Mouse (Mus musculus): ENCODE measurements around the gene Fam178b.

Fam178b gene

GRCm38 (mm10) chr1:36630053-36630739, 52.8 kb downstream of the Fam178b start:
- peak in 1 of 2 experiments; percentile 36 for DNase-seq (ENCODE audit: inconsistent age in 2 of 2, low spot score in 1 of 2)

DNA sequence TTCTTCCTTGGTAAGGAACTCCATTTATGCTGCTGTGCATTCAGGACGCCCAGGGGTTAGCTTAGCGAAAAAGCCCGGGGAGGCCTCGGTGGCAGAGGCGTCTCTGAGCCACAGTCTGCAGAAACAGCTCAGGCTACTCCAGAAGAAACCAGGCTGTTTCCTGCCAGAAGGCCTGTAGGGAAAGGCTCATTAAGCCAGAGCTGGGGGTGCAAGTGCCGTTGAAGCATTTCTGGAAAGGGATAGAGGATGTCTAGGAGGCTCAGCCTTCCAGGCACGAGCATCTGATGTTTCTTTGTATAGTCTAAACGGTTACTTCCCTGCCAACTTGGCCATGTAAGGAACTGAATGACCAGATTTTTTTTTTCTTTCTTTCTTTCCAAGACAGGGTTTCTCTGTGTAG, 54.4 kb downstream of the Fam178b start:
- peak in 1 of 2 experiments; percentile 22 for DNase-seq (ENCODE audit: inconsistent age in 2 of 2, low spot score in 1 of 2)

DNA sequence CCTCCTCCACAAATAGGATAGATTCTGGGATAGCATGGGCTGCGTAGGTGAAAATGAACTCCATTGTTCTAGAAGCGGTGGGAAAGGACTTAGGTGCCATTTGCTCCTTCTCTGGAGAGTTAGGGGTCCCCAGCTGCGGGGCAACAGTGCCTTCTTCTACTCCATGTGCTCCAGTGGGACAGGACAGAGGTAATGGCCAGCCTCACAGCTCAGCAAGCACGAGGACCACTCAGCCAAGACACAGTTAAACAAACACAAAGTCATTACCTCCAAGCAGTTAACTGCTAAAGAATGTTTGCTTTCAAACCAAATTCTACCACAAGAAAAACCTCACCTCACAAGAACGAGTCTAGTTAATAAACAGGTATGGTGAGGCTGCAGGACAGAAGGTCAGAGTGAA, 57.5 kb downstream of the Fam178b start:
- no peak for DNase-seq (ENCODE audit: inconsistent age in 2 of 2, low spot score in 1 of 2)

GRCm38 (mm10) chr1:36615958-36616357, 67.0 kb downstream of the Fam178b start:
- peak in 1 of 2 experiments; percentile 49 for DNase-seq (ENCODE audit: inconsistent age in 2 of 2, low spot score in 1 of 2)

GRCm38 (mm10) chr1:36615188-36615587, 67.8 kb downstream of the Fam178b start:
- DNase-seq (ENCODE audit: inconsistent age in 2 of 2, low spot score in 1 of 2): peak in 1 of 2 experiments; percentile 26

GRCm38 (mm10) chr1:36614584-36614983, 68.4 kb downstream of the Fam178b start:
- DNase-seq (ENCODE audit: inconsistent age in 2 of 2, low spot score in 1 of 2): peak in 1 of 2 experiments; percentile 16

DNA sequence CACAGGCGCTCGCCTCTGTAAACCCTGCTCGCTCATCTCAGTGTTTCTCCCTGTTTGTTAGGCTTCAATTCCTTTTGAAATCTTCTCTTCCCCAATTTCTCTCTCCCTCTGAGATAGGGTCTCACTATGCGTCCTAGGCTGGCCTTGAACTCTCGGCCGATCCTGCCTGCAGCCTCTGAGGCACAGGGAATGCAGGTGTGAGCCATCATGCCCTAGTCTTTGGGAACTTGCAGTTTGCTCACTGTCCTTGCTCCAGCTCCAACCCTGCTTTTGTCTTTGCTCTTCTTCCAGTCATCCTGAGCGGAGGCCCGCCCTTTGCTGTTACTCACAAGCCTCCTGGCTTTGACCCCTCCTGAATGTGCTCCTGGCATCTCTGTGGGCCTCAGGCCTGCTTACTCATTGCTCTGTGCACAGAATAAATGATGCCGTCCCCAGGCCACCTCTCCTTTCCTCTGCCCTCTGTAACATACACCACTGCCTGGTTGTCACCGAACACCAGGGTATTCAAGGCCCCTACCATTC, 69.5 kb downstream of the Fam178b start:
- DNase-seq (ENCODE audit: inconsistent age in 2 of 2, low spot score in 1 of 2): peak; percentile 44 to 56

DNA sequence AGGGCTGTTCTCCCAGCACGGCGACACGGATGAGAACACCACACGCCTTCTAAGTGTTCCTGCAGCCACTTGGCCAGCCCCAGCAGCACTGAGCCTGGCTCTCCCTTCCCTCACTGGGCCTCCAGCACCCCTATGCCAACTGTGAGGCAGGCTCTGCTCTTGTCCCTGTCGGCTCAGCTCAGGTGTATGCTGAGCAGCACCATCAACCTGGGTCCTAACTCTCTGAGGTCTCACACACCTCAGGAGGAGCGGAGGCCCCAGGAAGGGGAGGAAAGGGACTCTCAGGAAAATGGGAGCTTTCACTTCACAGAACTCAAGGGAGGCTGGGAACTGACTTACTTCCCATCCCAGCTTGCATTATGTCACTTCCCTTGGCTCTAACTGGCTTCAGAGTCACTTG, 70.6 kb downstream of the Fam178b start:
- no peak for DNase-seq (ENCODE audit: inconsistent age in 2 of 2, low spot score in 1 of 2)

- DNase-seq (ENCODE audit: inconsistent age in 2 of 2, low spot score in 1 of 2): peak in 1 of 2 experiments; percentile 28
These were observed 71.4 kb downstream of the Fam178b start for GRCm38 (mm10) chr1:36611449-36612123.

GRCm38 (mm10) chr1:36608211-36608610, 74.8 kb downstream of the Fam178b start:
- DNase-seq (ENCODE audit: inconsistent age in 2 of 2, low spot score in 1 of 2): no peak

DNA sequence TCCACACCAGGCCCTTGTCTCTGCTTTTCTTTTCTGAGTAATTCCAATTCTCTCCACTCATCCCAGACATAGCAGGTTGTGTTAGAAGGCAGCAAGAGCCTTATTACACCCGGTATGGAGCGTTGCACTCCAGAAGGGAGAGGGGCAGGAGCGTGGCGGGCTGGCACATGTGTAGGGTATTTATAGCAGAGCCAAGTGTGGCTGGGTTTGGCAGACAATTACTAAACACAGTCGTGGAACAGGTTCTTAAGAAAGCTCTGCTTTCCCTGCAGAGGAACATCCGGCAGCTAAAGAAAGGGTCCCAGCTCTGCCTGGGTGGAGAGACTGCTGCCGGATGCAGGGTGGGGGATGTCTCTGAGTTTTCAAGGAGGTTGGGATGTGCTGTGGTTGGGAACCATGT, 76.0 kb downstream of the Fam178b start:
- DNase-seq (ENCODE audit: inconsistent age in 2 of 2, low spot score in 1 of 2): no peak

GRCm38 (mm10) chr1:36604254-36605156, 78.5 kb downstream of the Fam178b start:
- no peak for DNase-seq (ENCODE audit: inconsistent age in 2 of 2, low spot score in 1 of 2)

DNA sequence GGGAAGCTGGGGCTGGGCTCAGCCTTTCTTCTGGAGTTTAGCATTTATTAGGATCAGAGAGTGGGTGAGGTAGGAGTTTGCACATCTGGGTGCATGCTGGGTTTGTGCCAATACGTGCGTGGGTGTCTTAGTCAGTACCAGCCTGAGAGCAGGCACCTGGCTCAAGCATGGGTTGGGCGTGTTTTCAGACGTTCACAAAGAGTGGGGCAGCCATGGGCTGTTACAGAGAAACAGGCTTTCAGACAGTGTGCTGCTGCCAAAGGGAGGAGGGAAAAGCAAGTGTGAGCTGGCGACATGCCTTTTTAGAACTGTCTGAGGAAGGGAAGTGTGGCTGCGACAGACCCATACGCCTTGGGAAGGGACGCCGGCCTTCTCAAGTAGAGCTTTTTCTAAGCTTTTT, 79.6 kb downstream of the Fam178b start:
- peak in 1 of 2 experiments; percentile 38 for DNase-seq (ENCODE audit: inconsistent age in 2 of 2, low spot score in 1 of 2)

- no peak for DNase-seq (ENCODE audit: inconsistent age in 2 of 2, low spot score in 1 of 2)
These were observed 80.7 kb downstream of the Fam178b start for GRCm38 (mm10) chr1:36602271-36602670.

DNA sequence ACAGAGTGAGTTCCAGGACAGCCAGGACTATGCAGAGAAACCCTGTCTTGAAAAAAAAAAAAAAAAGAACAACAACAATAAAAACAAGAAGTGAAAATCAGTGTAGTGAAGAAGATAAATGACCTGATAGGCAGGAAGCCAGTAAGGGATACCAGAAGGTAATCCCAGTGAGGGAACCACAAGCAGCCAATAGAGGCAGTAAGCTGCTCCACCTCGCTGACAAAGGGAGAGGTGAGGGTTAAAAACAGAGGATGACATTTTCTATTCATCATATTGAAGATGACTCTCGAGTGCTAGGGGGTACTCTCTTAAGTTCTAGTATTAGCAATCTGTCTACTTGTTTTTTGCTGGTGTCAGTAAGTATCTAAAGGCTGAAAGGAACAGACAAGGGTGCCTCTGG, 84.6 kb downstream of the Fam178b start:
- no peak for DNase-seq (ENCODE audit: inconsistent age in 2 of 2, low spot score in 1 of 2)

DNA sequence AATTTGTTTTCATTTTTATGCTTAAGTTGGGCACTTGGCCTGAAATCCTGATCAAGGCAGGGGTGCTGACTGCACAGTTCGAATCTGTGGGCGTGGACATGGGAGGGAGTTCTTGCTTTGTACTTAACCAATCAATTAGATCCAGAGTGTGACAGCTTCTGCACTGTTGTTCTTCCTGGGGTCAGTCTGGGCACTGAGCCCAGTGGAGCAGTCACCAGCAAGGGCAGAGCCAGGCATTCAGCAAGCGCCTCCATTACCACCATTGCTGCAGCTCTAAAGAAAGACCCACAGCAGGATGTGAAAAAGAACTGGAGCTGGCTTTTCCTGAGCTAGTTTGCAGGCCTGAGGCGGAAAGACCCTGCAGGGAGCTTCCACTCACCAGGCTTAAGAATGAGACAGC, 86.9 kb downstream of the Fam178b start:
- peak; percentile 77 to 84 for DNase-seq (ENCODE audit: inconsistent age in 2 of 2, low spot score in 1 of 2)

DNA sequence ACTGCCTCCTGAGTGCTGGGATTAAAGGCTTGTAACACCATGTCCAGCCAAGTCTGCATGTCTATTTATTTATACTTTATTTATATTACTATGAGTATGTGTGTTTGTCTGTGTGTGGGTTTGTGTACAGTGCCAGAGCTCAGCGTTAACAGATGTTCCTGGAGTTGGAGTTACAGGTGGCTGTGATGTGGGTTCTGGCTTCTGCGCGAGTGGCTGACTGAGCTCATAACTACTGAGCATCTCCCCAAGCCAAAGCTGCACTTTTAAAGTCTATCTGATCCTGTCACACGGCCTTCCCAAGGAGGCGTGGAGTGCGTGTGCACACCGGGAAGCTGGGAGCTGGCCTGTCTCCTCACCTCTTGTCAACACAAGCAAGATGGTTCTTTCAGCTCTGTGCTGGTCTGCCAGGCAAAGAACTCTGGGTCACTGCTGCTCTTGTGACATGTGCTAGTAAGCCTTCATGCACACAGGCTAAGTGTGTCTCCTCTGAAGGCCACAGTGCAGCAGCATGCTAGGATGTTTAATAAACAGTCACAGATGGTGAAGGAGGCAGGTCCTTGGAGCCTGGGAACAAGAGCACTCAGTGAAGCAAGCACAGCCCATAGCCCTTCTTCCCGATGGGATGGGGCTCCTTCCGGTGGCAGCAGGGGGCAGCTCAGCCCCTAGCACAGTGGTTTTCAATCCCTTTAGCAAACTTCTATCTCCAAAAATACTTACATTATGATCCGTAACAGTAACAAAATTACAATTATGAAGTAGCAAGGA, 87.6 kb downstream of the Fam178b start:
- peak in 1 of 2 experiments; percentile 17 for DNase-seq (ENCODE audit: inconsistent age in 2 of 2, low spot score in 1 of 2)

- no peak for DNase-seq (ENCODE audit: inconsistent age in 2 of 2, low spot score in 1 of 2)
These were observed 89.9 kb downstream of the Fam178b start for GRCm38 (mm10) chr1:36593099-36593498.

GRCm38 (mm10) chr1:36591408-36591807, 91.6 kb downstream of the Fam178b start:
- DNase-seq (ENCODE audit: inconsistent age in 2 of 2, low spot score in 1 of 2): no peak

DNA sequence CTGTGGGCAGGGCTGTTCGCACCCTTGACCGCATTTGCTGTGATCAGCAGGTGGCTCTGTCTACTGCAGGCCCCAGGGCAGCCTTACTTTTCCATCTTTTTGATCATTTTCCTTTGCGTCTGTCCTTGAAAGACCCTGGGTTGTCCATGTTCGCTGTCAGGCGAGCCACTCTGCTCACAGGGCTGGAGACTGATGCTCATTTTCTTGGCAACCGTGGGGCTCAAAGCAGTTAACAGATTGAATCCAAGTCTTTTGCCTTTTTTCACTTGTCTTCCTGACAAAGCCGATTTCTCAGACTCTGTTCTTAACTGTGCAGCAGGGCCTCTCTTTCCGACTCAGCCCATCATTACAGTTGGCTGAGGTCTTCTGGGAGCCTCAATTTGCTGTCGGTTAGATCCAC, 92.3 kb downstream of the Fam178b start:
- no peak for DNase-seq (ENCODE audit: inconsistent age in 2 of 2, low spot score in 1 of 2)

GRCm38 (mm10) chr1:36589486-36589885, 93.5 kb downstream of the Fam178b start:
- peak; percentile 57 to 72 for DNase-seq (ENCODE audit: inconsistent age in 2 of 2, low spot score in 1 of 2)
